Comparison of ENCODE assay signal across 8 mouse cellular contexts in the genomic region with DNA sequence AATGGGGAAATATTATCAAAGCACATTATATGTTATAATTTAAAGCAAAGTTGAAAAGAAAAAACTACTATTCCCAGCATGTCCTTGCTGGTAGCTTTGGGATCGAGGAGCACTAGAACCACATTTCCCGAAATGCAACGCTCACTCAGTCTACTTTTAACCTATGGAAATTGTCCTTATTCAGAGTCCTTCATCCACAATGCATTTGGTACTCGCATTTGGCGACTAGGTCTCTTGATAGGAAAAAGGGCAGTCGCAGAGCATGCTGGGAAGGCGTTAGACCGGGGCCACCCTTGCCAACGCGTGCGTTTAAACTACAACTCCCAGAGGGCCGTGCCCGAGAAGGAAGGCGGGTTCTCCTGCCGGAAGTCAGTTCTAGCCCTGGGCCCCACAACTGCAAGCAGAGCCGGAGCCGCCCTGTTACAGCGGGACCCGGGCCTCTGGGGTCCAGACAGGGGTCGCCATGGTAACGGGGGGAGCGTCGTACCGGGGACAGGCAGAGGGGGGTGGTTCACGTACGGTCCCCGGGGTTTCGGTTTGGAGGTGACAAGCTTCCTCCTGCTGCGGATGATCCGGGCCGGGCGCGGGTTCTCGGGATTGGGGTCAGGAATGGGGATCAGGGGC. TPM values are rescaled to one million over a fixed set of nuclear protein-coding genes. Genes with fewer than 3 reads are reported as not detected.
DNase-seq lines count a peak whose midpoint lies in the region; ATAC-seq and TF ChIP-seq lines count a peak whose summit lies in the region.

A gene (plus strand): TSS at position 338 of the 624 bp plus-strand sequence.

- in situ Hi-C loops in Patski (cut with MboI; ENCODE audit: low pct_unique_long_range_greater_than_20kb): no loop called here

- peak within 1 kb of the TSS; percentile 91 for H3K4me2 ChIP-seq in hindbrain, embryonic 13.5 days

- no peaks in the 10 kb centered on the region for H3K9me3 ChIP-seq in hindbrain, embryonic 13.5 days

- DNase-seq in Patski (ENCODE audit: low read depth, low spot score): peak; percentile 93
- peak; percentile 98 to 99 for DNase-seq in cerebellum, postnatal 14 days
- peak; percentile 95 to 98 for DNase-seq in frontal cortex, postnatal 14 days (ENCODE audit: low spot score in 2 of 2)
- peak; percentile 86 to 92 for DNase-seq in layer of hippocampus, postnatal 25 days (ENCODE audit: extremely low spot score in 1 of 2, low spot score in 1 of 2)
- DNase-seq in lung, postnatal 25 days (ENCODE audit: low spot score): peak; percentile 98
- DNase-seq in retina, embryonic 14.5 days (ENCODE audit: low spot score): peak; percentile 99
- DNase-seq in thymus, postnatal 4 days: peak; percentile 95

- H3K4me1 ChIP-seq in hindbrain, embryonic 13.5 days (replicated peaks): peaks cover 19% of the 10 kb centered on the region

- peak within 1 kb of the TSS; percentile 58 for H3K27ac ChIP-seq in hindbrain, embryonic 13.5 days

- TF ChIP-seq CTCF in Patski (IDR thresholded peaks at IDR 0.05): no peak

- under 1% methylated on average over 34 of the region's 34 CpGs for WGBS in hindbrain, embryonic 13.5 days

- peaks cover 17% of the 10 kb centered on the region for H3K36me3 ChIP-seq in hindbrain, embryonic 13.5 days

- H3K27me3 ChIP-seq in Patski: no peaks in the 10 kb centered on the region
- H3K27me3 ChIP-seq in hindbrain, embryonic 13.5 days: no peaks in the 10 kb centered on the region

- ATAC-seq in Patski: peak; percentile 92
- ATAC-seq in hindbrain, embryonic 13.5 days (ENCODE audit: low FRiP score): peak; percentile 96

- POLR2A ChIA-PET in Patski (lab: Charles Lee): no interaction called here

- CTCF ChIA-PET in Patski (lab: Charles Lee): interaction anchor here (1.4 to 1.9 kb wide), 2 partner anchors 109 to 110 kb away, joined by 3 to 6 read pairs; no protein-coding TSS in a partner anchor

- H3K4me3 ChIP-seq in hindbrain, embryonic 13.5 days: peak within 1 kb of the TSS; percentile 85

- H3K9ac ChIP-seq in hindbrain, embryonic 13.5 days: peak within 1 kb of the TSS; percentile 94

RNA-seq across cellular contexts. Expression of the gene that starts here (rescaled TPM):
- 222 TPM for polyA plus RNA-seq in Patski (2021)
- 381 and 383 TPM in 2 replicates for polyA plus RNA-seq in hindbrain, embryonic 13.5 days (2015; fragmentation: Nextera tagmentation; extraction: Ambion mirVana)
- total RNA-seq in layer of hippocampus, postnatal 25 days (2021): 100 to 1,000 TPM; 278 to 315 TPM

Comparison
In these comparisons a context has a peak if more than half of its experiments do, and no peak if none do; other contexts are left out.
1. Peak in every context shown above with its lines: DNase-seq, ATAC-seq, H3K4me3 ChIP-seq and H3K27ac ChIP-seq.